Mouse (Mus musculus) bone marrow, adult 2 months (tissue): Measurements from ENCODE around the gene Oas3. TPM values are rescaled to one million over a fixed set of nuclear protein-coding genes. Genes with fewer than 3 reads are reported as not detected.

ENCODE experiments used
- H3K27ac ChIP-seq: fragments of 200-500 bp; 2 replicates; pipeline ENCODE4 v1.5.1; 2012; ENCODE audit warnings: low read depth, mild to moderate bottlenecking, control low read depth, inconsistent platforms, low read length; ENCODE audit not compliant: control insufficient read depth, poor library complexity, insufficient read depth
- H3K4me1 ChIP-seq: fragments of 200-500 bp; 2 replicates; pipeline ENCODE4 v1.6.1; 2011; ENCODE audit warnings: low read length; ENCODE audit not compliant: control insufficient read depth, insufficient read depth
- H3K4me3 ChIP-seq: fragments of 200-500 bp; replicated peaks from 2 replicates; pipeline ENCODE3; 2011; ENCODE audit warnings: mild to moderate bottlenecking, low read depth, low read length, control low read depth; ENCODE audit not compliant: control insufficient read depth
- CTCF ChIP-seq: fragments of 200-500 bp; IDR thresholded peaks from 2 replicates; pipeline ENCODE4 v1.5.1; 2011; ENCODE audit warnings: low read length, control low read depth; ENCODE audit not compliant: control insufficient read depth, insufficient read depth
- POLR2A ChIP-seq: fragments of 200-500 bp; IDR thresholded peaks from 2 replicates; pipeline ENCODE4 v1.6.1; 2011; ENCODE audit warnings: low read depth, mild to moderate bottlenecking, control low read depth, low read length, borderline replicate concordance; ENCODE audit not compliant: control insufficient read depth
- WGBS: fragments of 180-500 bp; shearing (Covaris S2); methylation state at CpG from one replicate; pipeline ENCODE4 v1.1.7; 2018; 5-methylcytosine and 5-hydroxymethylcytosine counted together
- polyA plus RNA-seq: library from polyadenylated mRNA; stranded (reverse); fragments of >200 nt; gene quantifications from 2 replicates; pipeline ENCODE4 v1.2.4, GENCODE M21; 2011; ENCODE audit warnings: low replicate concordance; ENCODE audit not compliant: missing spikeins, insufficient read depth, insufficient read length

Oas3 gene
- polyA plus RNA-seq, 1 experiment, result 19.9 TPM

- Histone ChIP-seq H3K4me1 (no peaks in the 10 kb centered on the region), H3K27ac (no peak overlapping the region), H3K4me3 (no peak overlapping the region)
- 81% methylated on average over 8 of the region's 8 CpGs for WGBS
- TF ChIP-seq POLR2A, result no peak
Observed at GRCm38 (mm10) chr5:120765010-120765409, 12.5 kb downstream of the Oas3 start.

- TF ChIP-seq POLR2A (no peak), CTCF (no peak)
- H3K4me3 ChIP-seq, result no peak overlapping the region
- no peaks in the 10 kb centered on the region for H3K4me1 ChIP-seq
- WGBS, result 90% methylated on average over 6 of the region's 6 CpGs
- H3K27ac ChIP-seq, result no peak overlapping the region
Observed at GRCm38 (mm10) chr5:120761901-120762300, 15.6 kb downstream of the Oas3 start.

GRCm38 (mm10) chr5:120754215-120754614 lies 23.2 kb downstream of the Oas3 start:
- H3K4me3 ChIP-seq, result no peak overlapping the region
- 45% methylated on average over 4 of the region's 4 CpGs for WGBS
- peaks cover 5% of the 10 kb centered on the region; the same call in 1 of the 2 replicates for H3K4me1 ChIP-seq
- H3K27ac ChIP-seq, result no peak overlapping the region
- TF ChIP-seq CTCF, result no peak
- no peak for TF ChIP-seq POLR2A

- Histone ChIP-seq H3K4me1 (peaks cover 5% of the 10 kb centered on the region; the same call in 1 of the 2 replicates), H3K27ac (no peak overlapping the region), H3K4me3 (no peak overlapping the region)
- TF ChIP-seq CTCF, result no peak
- no peak for TF ChIP-seq POLR2A
- WGBS, result 83% methylated on average over 3 of the region's 3 CpGs
Observed at GRCm38 (mm10) chr5:120752786-120753185, 24.7 kb downstream of the Oas3 start.

DNA sequence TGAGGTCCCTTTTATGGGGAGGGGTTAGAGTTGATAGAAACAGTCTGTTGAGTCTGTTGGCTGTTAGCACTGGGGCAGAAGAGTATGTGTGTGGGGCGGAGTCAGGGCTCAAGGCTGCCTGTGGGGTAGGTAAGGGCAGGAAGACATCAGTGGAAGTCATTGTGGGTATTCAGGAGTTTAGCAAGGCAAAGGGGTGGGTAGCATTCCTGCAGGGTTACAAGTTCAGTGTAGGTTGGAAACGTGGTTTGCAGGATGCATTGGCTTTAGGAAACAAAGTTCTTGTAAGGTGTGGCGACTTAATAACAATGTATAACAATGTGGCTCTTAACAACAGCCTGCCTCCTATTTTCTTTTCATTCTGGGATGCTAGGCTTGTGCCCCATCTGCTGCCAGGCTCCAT lies 26.3 kb downstream of the Oas3 start:
- TF ChIP-seq CTCF (no peak), POLR2A (no peak)
- 76% methylated on average over 3 of the region's 3 CpGs for WGBS
- Histone ChIP-seq H3K4me3 (no peak overlapping the region), H3K4me1 (peaks cover 5% of the 10 kb centered on the region; the same call in 1 of the 2 replicates), H3K27ac (no peak overlapping the region)

DNA sequence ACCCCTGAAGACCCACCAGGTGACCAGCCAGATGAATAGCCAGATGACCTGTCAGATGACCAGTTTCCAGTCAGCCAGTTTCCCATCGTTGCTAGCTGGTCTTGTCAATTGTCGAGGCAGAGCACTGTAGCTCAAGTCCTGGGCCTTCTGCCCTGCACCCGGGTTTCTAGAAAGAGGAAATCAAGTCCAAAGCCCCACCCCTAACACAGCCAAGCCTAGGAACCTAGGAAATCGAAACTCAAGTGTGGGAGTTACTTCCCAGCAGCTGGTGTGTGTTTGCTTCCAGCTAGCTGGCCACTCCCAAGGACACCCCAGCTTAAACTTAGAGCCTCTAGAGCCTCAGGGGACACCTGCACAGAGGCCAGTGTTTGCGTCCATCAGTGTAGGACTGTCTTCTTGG lies 27.8 kb downstream of the Oas3 start, which contains the start of gene Oas2:
Oas2 (minus strand) TSS at position 166 of the 400 bp plus-strand sequence.
- Histone ChIP-seq H3K4me3 (peak within 1 kb of the TSS; percentile 67), H3K27ac (peak within 1 kb of the TSS; percentile 31; the same call in 1 of the 2 replicates), H3K4me1 (peaks cover 5% of the 10 kb centered on the region; the same call in 1 of the 2 replicates)
- TF ChIP-seq CTCF (no peak), POLR2A (no peak)
- 10% methylated on average over 5 of the region's 5 CpGs for WGBS

- Histone ChIP-seq H3K27ac (no peak overlapping the region), H3K4me1 (peaks cover 1% of the 10 kb centered on the region; the same call in 1 of the 2 replicates), H3K4me3 (no peak overlapping the region)
- TF ChIP-seq POLR2A, result no peak
- TF ChIP-seq CTCF, result no peak
- WGBS, result 6% methylated on average over 5 of the region's 5 CpGs
Observed at GRCm38 (mm10) chr5:120746451-120746850, 31.0 kb downstream of the Oas3 start.

GRCm38 (mm10) chr5:120742125-120742524 lies 35.3 kb downstream of the Oas3 start:
- Histone ChIP-seq H3K27ac (no peak overlapping the region), H3K4me3 (no peak overlapping the region), H3K4me1 (no peaks in the 10 kb centered on the region; the same call in 1 of the 2 replicates)
- TF ChIP-seq CTCF (peak; percentile 52; the same call in 1 of the 2 replicates), POLR2A (no peak)
- WGBS, result 47% methylated on average over 4 of the region's 4 CpGs

- H3K4me3 ChIP-seq, result no peak overlapping the region
- no peaks in the 10 kb centered on the region; the same call in 1 of the 2 replicates for H3K4me1 ChIP-seq
- 81% methylated on average over 14 of the region's 14 CpGs for WGBS
- TF ChIP-seq POLR2A (no peak), CTCF (no peak)
- no peak overlapping the region for H3K27ac ChIP-seq
Observed at GRCm38 (mm10) chr5:120734380-120734990, 43.0 kb downstream of the Oas3 start.
